Mouse (Mus musculus) left cerebral cortex, postnatal 4 days (tissue): ENCODE results near the gene Fndc3b. TPM values are rescaled to one million over a fixed set of nuclear protein-coding genes. Genes with fewer than 3 reads are reported as not detected.

ENCODE experiments used
- DNase-seq: peaks from one replicate; pipeline ENCODE4 v3.0.0-alpha.2; 2022
- intact Hi-C: fragments of 180-260 bp; cut with DNase I; formaldehyde crosslinking; loops from one replicate; pipeline ENCODE4 v1.15.1; 2025
- total RNA-seq, 2 experiments: library from RNA; stranded (reverse); gene quantifications; 2 replicates each; pipeline ENCODE4 v1.2.3; 2021

Gene Fndc3b
- total RNA-seq, 2 experiments from 2014 or later = 25.9 to 26.4 TPM

- intact Hi-C loops = no loop called here
- DNase-seq = peak; percentile 31
Measured at GRCm38 (mm10) chr3:27626301-27626700, 84.8 kb downstream of the Fndc3b start.

- intact Hi-C loops = no loop called here
- no peak for DNase-seq
Measured at GRCm38 (mm10) chr3:27625592-27625985, 85.5 kb downstream of the Fndc3b start.

GRCm38 (mm10) chr3:27624974-27625591 lies 86.0 kb downstream of the Fndc3b start:
- intact Hi-C loops = no loop called here
- DNase-seq = no peak

GRCm38 (mm10) chr3:27622451-27622850 lies 88.7 kb downstream of the Fndc3b start:
- DNase-seq = no peak
- intact Hi-C loops = no loop called here

DNA sequence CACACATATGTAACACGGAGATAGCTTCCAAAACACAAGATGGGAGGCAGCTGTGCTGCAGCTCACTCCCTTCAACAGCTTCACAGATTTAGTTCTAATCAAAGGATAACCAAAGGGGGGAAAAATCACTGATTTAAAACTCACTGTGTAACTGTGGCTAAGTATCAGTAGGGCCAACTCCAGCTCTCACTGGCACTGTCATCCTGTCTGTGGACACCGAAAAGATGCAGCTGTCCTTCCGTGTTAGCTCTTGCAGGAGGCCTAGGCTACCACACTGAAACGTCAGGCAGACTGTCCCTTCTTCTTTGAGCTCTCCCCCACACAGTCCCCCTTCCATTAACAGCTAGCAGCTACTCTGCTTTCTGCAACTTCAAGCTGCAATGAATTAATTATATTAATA lies 89.9 kb downstream of the Fndc3b start:
- no peak for DNase-seq
- intact Hi-C loops = no loop called here

- no peak for DNase-seq
- intact Hi-C loops = no loop called here
Measured at GRCm38 (mm10) chr3:27617733-27618132, 93.4 kb downstream of the Fndc3b start.

GRCm38 (mm10) chr3:27617237-27617499 lies 93.9 kb downstream of the Fndc3b start:
- intact Hi-C loops = no loop called here
- DNase-seq = no peak

- DNase-seq = peak; percentile 41
- intact Hi-C loops = no loop called here
Measured at GRCm38 (mm10) chr3:27616421-27617236, 94.5 kb downstream of the Fndc3b start.

GRCm38 (mm10) chr3:27615479-27615878 lies 95.6 kb downstream of the Fndc3b start:
- no peak for DNase-seq
- intact Hi-C loops = no loop called here

DNA sequence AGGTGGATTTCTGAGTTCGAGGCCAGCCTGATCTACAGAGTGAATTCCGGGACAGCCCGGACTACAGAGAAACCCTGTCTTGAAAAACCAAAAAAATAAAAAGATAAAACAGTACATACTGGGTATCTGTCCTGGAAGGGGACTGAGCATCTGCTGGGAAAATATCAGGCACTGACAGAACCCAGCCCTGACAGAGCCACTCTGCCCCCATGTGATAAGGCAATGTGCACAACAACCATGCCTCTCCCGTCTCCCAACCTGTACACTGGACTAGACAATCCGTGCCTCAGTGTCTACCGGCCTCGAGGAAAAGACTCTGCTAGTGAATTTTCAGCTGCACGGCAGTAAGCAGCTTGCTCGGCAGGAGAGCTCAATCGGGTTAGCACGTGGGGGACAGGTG lies 97.3 kb downstream of the Fndc3b start:
- intact Hi-C loops = no loop called here

GRCm38 (mm10) chr3:27613011-27613410 lies 98.1 kb downstream of the Fndc3b start:
- intact Hi-C loops = no loop called here
- DNase-seq = no peak

More for the DNA sequence above, 97.3 kb downstream of the Fndc3b start:
- DNase-seq = no peak

GRCm38 (mm10) chr3:27611986-27612385 lies 99.1 kb downstream of the Fndc3b start:
- DNase-seq = no peak
- intact Hi-C loops = no loop called here

DNA sequence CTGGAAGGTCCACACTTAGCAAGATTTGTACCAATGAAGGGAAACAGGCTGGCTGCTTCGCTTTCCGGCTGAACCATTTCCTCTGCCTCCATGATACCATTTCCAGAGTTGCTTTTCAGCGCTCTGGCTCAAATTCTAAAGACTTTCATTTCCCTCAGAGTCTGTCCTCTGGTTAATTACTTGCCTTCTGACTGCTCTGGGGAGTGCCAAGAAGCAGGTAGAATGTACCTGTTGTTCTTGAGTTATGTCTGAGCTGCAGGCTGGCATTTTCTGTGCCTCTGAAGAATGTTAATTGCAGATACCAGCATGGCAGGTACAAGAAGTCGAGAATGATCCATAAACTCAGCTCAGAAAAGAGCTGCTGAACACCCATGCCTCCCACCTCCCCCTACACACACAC lies 100.6 kb downstream of the Fndc3b start:
- no peak for DNase-seq
- intact Hi-C loops = no loop called here

DNA sequence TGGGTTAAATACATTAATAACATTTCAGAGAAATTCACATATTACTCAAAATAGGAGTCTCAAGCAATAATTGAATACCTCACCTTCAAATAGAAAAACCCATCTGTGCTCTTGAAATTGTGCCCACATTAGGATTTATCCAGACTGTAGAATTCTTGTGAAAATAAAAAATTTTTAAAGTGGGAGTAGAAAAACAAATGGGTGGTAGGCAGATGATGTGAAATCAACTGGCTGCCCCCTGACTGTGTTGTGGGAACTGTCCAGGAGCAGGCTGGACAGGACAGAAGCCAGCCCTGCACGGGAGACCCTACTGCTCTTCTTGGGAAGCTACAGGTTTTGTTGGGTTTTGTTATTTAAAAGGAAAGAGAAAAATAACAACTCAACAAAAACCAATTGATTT lies 101.0 kb downstream of the Fndc3b start:
- DNase-seq = no peak
- intact Hi-C loops = no loop called here

DNA sequence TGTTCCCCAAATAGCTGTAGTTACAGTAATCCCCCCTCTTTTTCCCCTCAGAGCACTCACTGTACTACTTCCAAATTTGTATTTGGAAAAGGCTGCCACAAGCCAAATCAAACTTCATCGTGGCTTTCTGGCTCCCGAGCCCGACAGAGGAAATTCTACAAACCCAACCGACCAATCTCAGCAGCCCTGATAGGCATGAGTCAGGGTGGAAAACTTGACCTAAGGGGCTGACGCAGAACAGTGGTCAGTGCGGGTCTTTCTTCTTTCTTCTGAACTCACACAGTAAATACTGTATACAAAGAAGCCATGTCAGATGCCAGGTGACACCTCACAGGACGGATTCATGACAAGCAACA lies 103.3 kb downstream of the Fndc3b start:
- intact Hi-C loops = no loop called here

GRCm38 (mm10) chr3:27607081-27607795 lies 103.9 kb downstream of the Fndc3b start:
- DNase-seq = peak; percentile 58
- intact Hi-C loops = no loop called here

More for the DNA sequence above, 103.3 kb downstream of the Fndc3b start:
- no peak for DNase-seq

- no peak for DNase-seq
- intact Hi-C loops = no loop called here
Measured at GRCm38 (mm10) chr3:27606626-27607025, 104.5 kb downstream of the Fndc3b start.

DNA sequence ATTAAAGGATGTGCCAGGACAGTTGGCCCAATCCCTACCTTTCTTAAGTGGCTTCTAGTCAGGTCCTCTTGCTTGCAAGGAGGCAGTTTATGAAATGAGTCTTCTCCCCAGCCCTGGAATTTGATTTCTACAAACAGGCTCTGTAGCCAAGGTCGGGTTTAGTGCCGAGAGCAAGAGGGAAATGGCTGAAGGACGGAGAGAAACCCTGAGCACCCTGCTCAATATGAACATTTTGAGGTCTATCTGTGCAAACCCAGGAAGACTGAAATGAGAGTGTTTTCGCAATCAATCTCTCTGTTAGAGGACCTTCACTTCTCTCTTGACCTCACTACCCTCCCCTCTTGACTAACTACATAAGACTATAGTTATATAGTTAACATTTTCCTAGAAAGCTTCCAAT lies 105.5 kb downstream of the Fndc3b start:
- no peak for DNase-seq
- intact Hi-C loops = no loop called here

DNA sequence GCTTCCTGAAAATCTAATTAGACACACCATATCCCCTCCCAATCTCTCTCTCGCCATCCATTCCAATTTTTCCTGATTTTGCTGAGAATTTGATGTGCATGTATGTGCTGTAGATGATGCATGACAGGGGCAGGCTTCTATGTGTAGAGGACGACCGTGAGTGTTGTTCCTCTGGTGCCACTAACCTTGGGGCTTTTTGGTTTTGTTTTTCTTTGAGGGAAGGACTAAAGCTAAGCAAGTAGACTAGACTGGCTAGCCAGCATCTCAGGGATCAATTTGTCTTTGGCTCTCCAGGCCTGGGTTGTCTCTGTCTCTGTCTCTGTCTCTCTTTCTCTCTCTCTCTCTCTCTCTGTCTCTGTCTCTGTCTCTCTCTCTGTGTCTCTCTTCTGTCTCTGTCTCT lies 106.0 kb downstream of the Fndc3b start:
- no peak for DNase-seq
- intact Hi-C loops = no loop called here

DNA sequence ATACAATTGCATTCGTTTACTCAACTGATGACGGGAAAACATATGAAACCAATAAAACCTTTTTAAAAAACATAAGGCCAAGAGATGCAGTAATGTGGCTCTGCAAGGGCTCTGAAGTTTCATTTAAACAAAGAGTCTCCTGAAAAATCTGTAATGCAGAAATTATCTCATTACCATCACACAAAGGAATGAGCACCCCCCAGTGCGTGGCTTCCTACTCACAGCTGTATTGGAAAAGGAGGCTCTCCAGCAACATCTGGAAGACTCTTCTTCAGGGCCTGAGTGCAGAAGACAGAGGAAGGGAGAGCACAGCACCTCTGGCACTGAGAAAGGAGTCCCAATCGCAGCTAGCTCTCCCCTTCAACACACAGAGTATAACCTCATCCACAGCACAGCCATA lies 106.5 kb downstream of the Fndc3b start:
- no peak for DNase-seq
- intact Hi-C loops = no loop called here

- DNase-seq = no peak
- intact Hi-C loops = no loop called here
Measured at GRCm38 (mm10) chr3:27603905-27604620, 107.0 kb downstream of the Fndc3b start.
